8 mouse cellular contexts compared by ENCODE assay signal in the genomic region with DNA sequence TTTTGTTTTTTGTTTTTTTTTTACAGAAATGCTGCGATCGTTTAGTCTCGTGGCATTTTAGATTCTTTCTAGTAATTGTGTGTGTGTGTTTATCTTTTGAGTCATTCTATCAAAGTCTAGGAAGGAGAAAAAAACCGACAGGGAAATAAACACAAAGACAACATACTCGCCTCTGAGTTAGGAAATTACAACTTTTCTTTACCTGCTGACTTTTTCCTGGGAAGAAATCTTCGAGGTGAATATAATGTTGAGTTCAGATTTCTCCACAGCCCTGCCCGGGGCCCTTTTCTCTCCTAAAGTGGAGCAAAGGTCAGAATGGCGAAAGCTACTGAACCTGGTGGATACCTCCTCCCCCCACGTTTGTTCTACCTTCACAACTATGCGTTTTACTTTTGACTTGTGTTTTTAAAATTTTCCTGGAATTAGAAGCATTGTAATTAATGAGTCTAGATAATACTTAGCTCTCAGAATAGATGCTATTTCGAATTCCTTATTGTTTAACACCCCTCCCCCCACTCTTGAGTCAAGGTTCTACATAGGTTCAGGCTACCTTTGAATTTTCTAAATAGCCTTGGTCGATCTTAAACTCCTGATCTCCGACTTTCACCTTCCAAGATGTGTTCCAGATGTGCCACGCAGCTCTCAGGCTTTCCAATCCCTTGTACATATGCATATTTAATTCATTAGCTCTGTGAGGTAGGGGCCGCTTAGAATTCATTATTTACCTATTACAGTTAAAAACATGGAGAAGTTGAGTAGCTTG. TPM values are rescaled to one million over a fixed set of nuclear protein-coding genes. Genes with fewer than 3 reads are reported as not detected.
DNase-seq lines count a peak whose midpoint lies in the region; ATAC-seq and TF ChIP-seq lines count a peak whose summit lies in the region.

No protein-coding gene starts in this region.

- H3K4me3 ChIP-seq in gastrocnemius, adult 2 months = peak overlapping the region; percentile 79
- peak overlapping the region; percentile 74 for H3K4me3 ChIP-seq in forebrain, embryonic 15.5 days

- H3K9ac ChIP-seq in forebrain, embryonic 15.5 days (replicated peaks) = peak overlapping the region; percentile 88

- no peak for TF ChIP-seq CTCF in gastrocnemius, adult 2 months (IDR thresholded peaks at IDR 0.05)

- no peak for DNase-seq in gastrocnemius, adult 2 months
- DNase-seq in gastrocnemius, postnatal 36 days = no peak
- DNase-seq in ES-CJ7 (ENCODE audit: low read depth, low spot score) (peak; percentile 32), liver (peak; percentile 33)
- DNase-seq in right cerebral cortex, adult 18-20 months = no peak
- no peak for DNase-seq in frontal cortex, postnatal 10 days (ENCODE audit: low spot score in 2 of 2)
- no peak for DNase-seq in ovary, postnatal 14 days (ENCODE audit: low spot score)

- peak overlapping the region; percentile 81 for H3K4me2 ChIP-seq in forebrain, embryonic 15.5 days (replicated peaks)

- intact Hi-C loops in gastrocnemius, adult 2 months (cut with DNase I) = loop anchor here (2.0 kb wide), 1 partner anchor 62 kb away; no protein-coding TSS in a partner anchor
- intact Hi-C loops in gastrocnemius, postnatal 36 days (cut with DNase I) = no loop called here

- H3K4me1 ChIP-seq in forebrain, embryonic 15.5 days = peaks cover 14% of the 10 kb centered on the region; the same call in 1 of the 2 replicates

- H3K27ac ChIP-seq in gastrocnemius, adult 2 months = peak overlapping the region; percentile 98
- H3K27ac ChIP-seq in forebrain, embryonic 15.5 days (replicated peaks) = peak overlapping the region; percentile 99

- H3K9me3 ChIP-seq in forebrain, embryonic 15.5 days = no peaks in the 10 kb centered on the region

- no peak for ATAC-seq in forebrain, embryonic 15.5 days (replicated peaks)

- 44% methylated on average over 15 of the region's 15 CpGs for WGBS in forebrain, embryonic 15.5 days

- no peaks in the 10 kb centered on the region for H3K27me3 ChIP-seq in forebrain, embryonic 15.5 days

- no peaks in the 10 kb centered on the region for H3K36me3 ChIP-seq in forebrain, embryonic 15.5 days

RNA-seq across cellular contexts. Expression of a gene that starts 11.0 kb away (rescaled TPM):
- 100 to 1,000 TPM; 115 to 116 TPM for total RNA-seq in gastrocnemius, adult 2 months (2021)
- total RNA-seq in gastrocnemius, postnatal 36 days (2021) = 100 to 1,000 TPM in 1 of 2 experiments, 10 to 100 TPM in 1; 59.7 to 150 TPM
- 156 and 157 TPM in 2 replicates for polyA plus RNA-seq in forebrain, embryonic 15.5 days (2015; fragmentation: Nextera tagmentation; extraction: Ambion mirVana)

Comparison
In these comparisons a context has a peak if more than half of its experiments do, and no peak if none do; other contexts are left out.
1. DNase-seq: peak in ES-CJ7 (single experiment) and liver (single experiment); none in gastrocnemius, adult 2 months (single experiment), gastrocnemius, postnatal 36 days (0 of 2), right cerebral cortex, adult 18-20 months (single experiment), frontal cortex, postnatal 10 days (0 of 2) and ovary, postnatal 14 days (single experiment).